Mouse (Mus musculus) kidney, adult 2 months (tissue): ENCODE measurements around the gene Mcm3ap.

Experiments
- CTCF ChIP-seq: fragments of 200-500 bp; conservative IDR thresholded peaks from 2 replicates; pipeline ENCODE4 v1.5.1; 2011; ENCODE audit warnings: low read depth, mild to moderate bottlenecking, control low read depth, low read length, moderate library complexity, mixed read lengths; ENCODE audit not compliant: insufficient read depth, insufficient read length
- POLR2A ChIP-seq: fragments of 200-500 bp; IDR thresholded peaks from one replicate; pipeline ENCODE4 v1.6.1; 2011; ENCODE audit warnings: low read depth, low read length, control low read depth

GRCm38 (mm10) chr10:76561972-76562371 is 93.2 kb downstream of the Mcm3ap start, which contains the start of gene Spatc1l:
- TF ChIP-seq POLR2A (no peak), CTCF (no peak)
